Mouse (Mus musculus): ENCODE data around the gene 9930021J03Rik.
A peak's percentile ranks its signal among the peaks of the same experiment; 100 is the strongest.

9930021J03Rik gene

GRCm38 (mm10) chr19:29695071-29695470, 110.7 kb downstream of the 9930021J03Rik start:
- DNase-seq (ENCODE audit: low spot score): no peak

- DNase-seq (ENCODE audit: low spot score): peak; percentile 86
Observed at GRCm38 (mm10) chr19:29683844-29684540, 121.8 kb downstream of the 9930021J03Rik start.

- DNase-seq (ENCODE audit: low spot score): no peak
Observed at GRCm38 (mm10) chr19:29680182-29681152, 125.3 kb downstream of the 9930021J03Rik start.

- DNase-seq (ENCODE audit: low spot score): no peak
Observed at GRCm38 (mm10) chr19:29678181-29678778, 127.5 kb downstream of the 9930021J03Rik start.

GRCm38 (mm10) chr19:29676479-29677193, 129.2 kb downstream of the 9930021J03Rik start:
- DNase-seq (ENCODE audit: low spot score): no peak

- no peak for DNase-seq (ENCODE audit: low spot score)
Observed at GRCm38 (mm10) chr19:29675562-29676078, 130.2 kb downstream of the 9930021J03Rik start.

- no peak for DNase-seq (ENCODE audit: low spot score)
Observed at GRCm38 (mm10) chr19:29674946-29675345, 130.8 kb downstream of the 9930021J03Rik start.

GRCm38 (mm10) chr19:29672660-29673059, 133.1 kb downstream of the 9930021J03Rik start:
- DNase-seq (ENCODE audit: low spot score): no peak

- no peak for DNase-seq (ENCODE audit: low spot score)
Observed at GRCm38 (mm10) chr19:29671160-29671559, 134.6 kb downstream of the 9930021J03Rik start.

- no peak for DNase-seq (ENCODE audit: low spot score)
Observed at GRCm38 (mm10) chr19:29670247-29670646, 135.5 kb downstream of the 9930021J03Rik start.

GRCm38 (mm10) chr19:29668135-29668534, 137.7 kb downstream of the 9930021J03Rik start:
- DNase-seq (ENCODE audit: low spot score): no peak

- DNase-seq (ENCODE audit: low spot score): no peak
Observed at GRCm38 (mm10) chr19:29666965-29667594, 138.7 kb downstream of the 9930021J03Rik start.

- DNase-seq (ENCODE audit: low spot score): no peak
Observed at GRCm38 (mm10) chr19:29666164-29666563, 139.6 kb downstream of the 9930021J03Rik start.

- DNase-seq (ENCODE audit: low spot score): no peak
Observed at GRCm38 (mm10) chr19:29664934-29665333, 140.9 kb downstream of the 9930021J03Rik start.

All from testis, postnatal 10 days (tissue).